Mouse (Mus musculus) heart, embryonic 16.5 days (tissue): ENCODE data around the gene Neu2. TPM values are rescaled to one million over a fixed set of nuclear protein-coding genes. Genes with fewer than 3 reads are reported as not detected.
A peak's percentile ranks its signal among the peaks of the same experiment; 100 is the strongest.

Source experiments
- ATAC-seq: fragments of 200-750 bp; cut with Nextera tagmentation; replicated peaks from 2 replicates; pipeline ENCODE4 v1.8.0; 2017; ENCODE audit warnings: moderate number of reproducible peaks; ENCODE audit not compliant: insufficient read depth, low FRiP score; ENCODE audit errors: extremely low read depth
- H3K27ac ChIP-seq: fragments of 300-500 bp; sonication (generic); 2 replicates; pipeline ENCODE4 v1.5.1; 2014; ENCODE audit warnings: mild to moderate bottlenecking, low read length, control low read depth, moderate library complexity
- H3K27me3 ChIP-seq: fragments of 300-500 bp; sonication (generic); 2 replicates; pipeline ENCODE4 v1.6.1; 2014; ENCODE audit warnings: low read length, mixed read lengths; ENCODE audit not compliant: control insufficient read depth, insufficient read depth
- H3K36me3 ChIP-seq: fragments of 300-500 bp; sonication (generic); 2 replicates; pipeline ENCODE4 v1.6.1; 2014; ENCODE audit not compliant: control insufficient read depth, insufficient read depth
- H3K4me1 ChIP-seq: fragments of 300-500 bp; sonication (generic); 2 replicates; pipeline ENCODE4 v1.6.1; 2014; ENCODE audit warnings: low read length, mixed read lengths; ENCODE audit not compliant: control insufficient read depth, insufficient read depth
- H3K4me2 ChIP-seq: fragments of 300-500 bp; sonication (generic); 2 replicates; pipeline ENCODE4 v1.6.1; 2014; ENCODE audit warnings: low read depth, mild to moderate bottlenecking, control low read depth, low read length
- H3K4me3 ChIP-seq: fragments of 300-500 bp; sonication (generic); 2 replicates; pipeline ENCODE4 v1.5.1; 2014; ENCODE audit warnings: mild to moderate bottlenecking, control low read depth, low read length
- H3K9ac ChIP-seq: fragments of 300-500 bp; sonication (generic); 2 replicates; pipeline ENCODE4 v1.6.1; 2014; ENCODE audit warnings: low read length, control low read depth
- H3K9me3 ChIP-seq: fragments of 300-500 bp; sonication (generic); replicated peaks from 2 replicates; pipeline ENCODE4 v1.6.1; 2016; ENCODE audit warnings: low read length; ENCODE audit not compliant: control insufficient read depth
- WGBS: fragments of 180-500 bp; shearing (Covaris S2); extraction: QIAGEN DNeasy Blood & Tissue Kit; methylation state at CpG from one replicate; pipeline ENCODE4 v1.1.7; 2014; 5-methylcytosine and 5-hydroxymethylcytosine counted together
- polyA plus RNA-seq: library from polyadenylated mRNA; unstranded; fragments of >200 nt; fragmentation: Nextera tagmentation; extraction: Ambion mirVana; gene quantifications from 2 replicates; pipeline ENCODE4 v1.2.1, GENCODE M21; 2015

Neu2 gene
- polyA plus RNA-seq, 1 experiment from 2014 or later: 2.5 TPM

DNA sequence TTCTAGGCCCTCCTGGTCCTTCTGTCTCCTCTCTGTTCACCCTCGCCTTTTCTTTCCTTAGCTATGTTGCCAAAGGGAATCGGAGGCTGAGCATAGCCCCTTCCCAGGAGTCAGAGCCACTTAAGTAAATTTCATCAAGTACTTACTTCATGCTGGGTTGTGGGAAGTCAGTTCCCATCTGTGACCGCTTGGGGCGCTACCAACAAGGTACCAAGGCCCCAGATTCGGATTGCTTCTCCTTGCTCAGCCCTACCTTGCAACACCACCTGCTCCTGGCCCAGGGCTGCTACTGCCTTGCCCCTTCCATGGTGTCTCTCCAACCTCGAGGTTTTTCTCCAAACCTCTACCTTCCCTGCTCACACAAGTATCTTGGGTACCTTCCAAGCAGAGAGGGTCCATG is 58.7 kb downstream of the Neu2 start:
- WGBS: 39% methylated on average over 6 of the region's 6 CpGs
- no peaks in the 10 kb centered on the region for H3K9me3 ChIP-seq
- ATAC-seq: no peak

DNA sequence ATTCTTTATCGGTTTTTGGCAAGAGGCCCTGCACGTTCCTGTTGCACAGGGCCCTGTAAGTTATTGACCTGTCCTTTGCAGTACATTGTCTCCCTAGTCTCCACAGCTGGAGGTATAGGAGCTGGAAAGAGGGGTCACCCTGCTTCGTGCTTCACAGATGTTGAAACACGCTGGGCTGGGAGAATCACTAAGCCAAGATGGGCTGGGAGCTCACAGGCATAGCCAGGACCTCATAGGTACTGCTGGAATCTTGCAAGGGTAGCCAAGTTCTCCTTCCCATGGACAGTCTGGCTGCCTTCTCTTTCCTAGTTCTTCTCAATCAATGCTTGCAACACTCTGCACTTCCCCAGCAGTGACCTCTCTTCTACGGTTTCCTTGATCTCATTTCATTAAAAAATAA is 63.6 kb downstream of the Neu2 start:
- Histone ChIP-seq H3K4me1 (no peaks in the 10 kb centered on the region), H3K4me3 (no peak overlapping the region), H3K9me3 (no peaks in the 10 kb centered on the region), H3K9ac (no peak overlapping the region), H3K27me3 (no peaks in the 10 kb centered on the region), H3K36me3 (no peaks in the 10 kb centered on the region), H3K27ac (no peak overlapping the region), H3K4me2 (no peak overlapping the region)
- 70% methylated on average over 5 of the region's 5 CpGs for WGBS
- no peak for ATAC-seq

More for the DNA sequence above, 58.7 kb downstream of the Neu2 start:
- Histone ChIP-seq H3K36me3 (no peaks in the 10 kb centered on the region), H3K4me1 (no peaks in the 10 kb centered on the region), H3K4me2 (no peak overlapping the region), H3K27me3 (no peaks in the 10 kb centered on the region), H3K4me3 (no peak overlapping the region), H3K9ac (no peak overlapping the region), H3K27ac (no peak overlapping the region)

DNA sequence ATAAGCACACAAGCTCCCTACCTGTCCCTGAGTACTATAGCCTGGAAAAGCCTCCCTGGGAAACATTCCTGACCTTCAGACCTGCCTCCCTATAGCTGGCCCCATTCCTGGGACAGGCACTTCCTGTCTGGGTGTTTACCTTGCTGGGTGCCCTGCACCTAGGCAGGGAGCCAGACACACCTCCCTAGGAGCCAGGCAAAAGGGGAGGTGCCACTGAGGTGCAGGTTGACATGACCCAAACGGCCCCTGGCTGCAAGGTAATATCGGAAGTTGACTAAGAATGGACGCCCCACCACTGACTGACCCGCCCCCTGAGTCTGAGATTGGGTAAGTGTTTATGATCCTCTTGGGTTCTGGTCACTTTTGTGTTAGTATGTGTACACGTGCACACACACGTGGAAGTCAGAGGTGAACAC is 64.1 kb downstream of the Neu2 start, which contains the start of gene Ngef:
Gene Ngef, minus strand, starts transcription at position 71 of the 416 bp plus-strand sequence.
- Histone ChIP-seq H3K27ac (no peak within 1 kb of the TSS), H3K9me3 (no peaks in the 10 kb centered on the region), H3K36me3 (no peaks in the 10 kb centered on the region), H3K4me2 (no peak within 1 kb of the TSS), H3K9ac (no peak within 1 kb of the TSS), H3K27me3 (no peaks in the 10 kb centered on the region), H3K4me1 (no peaks in the 10 kb centered on the region), H3K4me3 (no peak within 1 kb of the TSS)
- WGBS: 71% methylated on average over 6 of the region's 6 CpGs
- ATAC-seq: no peak

DNA sequence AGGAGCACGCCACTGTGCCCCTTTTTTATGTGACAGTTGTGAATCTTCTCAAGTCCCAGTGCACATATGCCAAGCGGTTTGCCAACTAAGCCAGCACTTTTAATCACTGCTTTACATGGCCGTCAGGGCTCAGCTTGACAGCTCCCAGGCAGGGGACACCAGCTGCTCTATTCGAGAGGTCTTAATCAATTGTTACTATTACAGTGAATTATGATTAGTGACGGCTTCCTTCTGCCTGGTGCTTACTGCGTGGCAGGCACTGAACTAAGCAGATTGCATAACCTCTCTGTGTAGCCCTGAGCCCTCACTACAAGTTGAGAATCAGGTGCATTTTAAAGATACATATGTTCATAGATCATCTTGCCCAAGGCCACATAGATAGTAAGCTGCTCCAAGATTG is 64.7 kb downstream of the Neu2 start:
- Histone ChIP-seq H3K27me3 (no peaks in the 10 kb centered on the region), H3K36me3 (no peaks in the 10 kb centered on the region), H3K4me3 (no peak overlapping the region), H3K27ac (no peak overlapping the region), H3K4me2 (no peak overlapping the region), H3K9me3 (no peaks in the 10 kb centered on the region), H3K4me1 (no peaks in the 10 kb centered on the region), H3K9ac (no peak overlapping the region)
- no peak for ATAC-seq
- 66% methylated on average over 6 of the region's 6 CpGs for WGBS

DNA sequence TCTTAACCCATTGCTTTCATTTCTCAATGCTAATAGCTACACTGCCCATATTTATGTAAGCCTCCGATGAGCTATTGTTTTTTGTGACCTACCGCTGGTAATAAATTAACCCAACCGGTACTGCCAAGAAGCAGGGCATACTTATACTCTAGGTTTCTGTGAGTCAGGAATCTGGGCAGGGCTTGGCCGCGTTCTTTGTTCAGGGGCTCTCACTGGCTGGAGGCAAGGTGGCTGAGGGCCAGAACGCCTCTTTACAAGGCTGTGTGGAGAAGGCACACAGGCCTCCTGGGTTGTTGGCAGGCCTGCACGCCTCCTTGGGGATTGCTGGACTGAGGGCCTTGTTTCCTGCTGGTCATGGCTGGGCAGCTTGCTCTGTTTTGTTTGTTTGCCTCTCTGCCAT is 65.1 kb downstream of the Neu2 start:
- Histone ChIP-seq H3K27ac (peak overlapping the region; percentile 47; the same call in 1 of the 2 replicates), H3K9ac (no peak overlapping the region), H3K27me3 (no peaks in the 10 kb centered on the region), H3K4me2 (no peak overlapping the region), H3K36me3 (no peaks in the 10 kb centered on the region), H3K4me3 (no peak overlapping the region), H3K9me3 (no peaks in the 10 kb centered on the region), H3K4me1 (no peaks in the 10 kb centered on the region)
- peak; percentile 55; the same call in 1 of the 2 replicates for ATAC-seq
- WGBS: 37% methylated on average over 7 of the region's 7 CpGs

DNA sequence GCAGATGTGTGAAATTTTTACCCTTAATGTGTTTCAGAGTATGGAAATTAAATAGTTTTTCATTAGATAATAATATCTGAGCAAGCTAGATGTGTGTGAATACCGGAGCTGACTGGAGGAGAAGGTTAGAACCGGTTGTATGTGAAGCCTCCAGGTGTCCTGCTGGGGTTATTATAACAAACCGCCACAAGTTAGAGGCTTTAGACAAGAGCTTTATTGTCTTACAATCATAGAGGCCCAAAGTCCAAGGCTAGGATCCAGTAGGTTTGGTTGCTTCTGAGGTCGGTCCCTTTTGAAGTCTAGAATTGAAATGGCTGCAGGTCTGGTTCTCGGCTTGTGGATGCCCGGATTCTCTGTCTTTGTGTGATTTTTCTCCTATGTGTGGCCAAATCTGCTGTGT is 69.3 kb downstream of the Neu2 start:
- no peak for ATAC-seq
- no peak overlapping the region for H3K4me2 ChIP-seq

DNA sequence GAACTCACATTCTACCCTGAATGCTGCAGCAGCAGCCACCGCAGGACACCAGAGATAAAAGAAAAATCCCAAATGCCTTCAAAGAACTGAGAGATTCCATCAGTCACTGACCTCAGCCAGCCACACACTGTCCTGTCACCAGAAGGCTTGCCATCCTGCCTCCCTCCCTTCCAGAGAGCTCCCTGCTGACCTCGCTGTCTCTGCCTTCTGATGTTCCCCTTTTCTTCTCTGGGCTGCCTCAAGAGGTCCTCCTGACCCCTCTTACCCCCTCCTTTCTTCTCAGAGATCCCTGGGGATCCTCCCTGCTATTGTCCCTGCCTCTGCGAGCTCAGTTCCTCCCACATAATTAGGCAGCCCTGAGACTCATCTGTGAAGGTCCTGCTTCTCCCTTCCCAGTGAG is 71.1 kb downstream of the Neu2 start:
- H3K9me3 ChIP-seq: no peaks in the 10 kb centered on the region
- no peak overlapping the region for H3K4me2 ChIP-seq
- H3K4me3 ChIP-seq: no peak overlapping the region
- no peaks in the 10 kb centered on the region for H3K36me3 ChIP-seq
- no peak for ATAC-seq
- H3K4me1 ChIP-seq: peaks cover 3% of the 10 kb centered on the region; the same call in 1 of the 2 replicates
- no peaks in the 10 kb centered on the region for H3K27me3 ChIP-seq
- 20% methylated on average over 3 of the region's 3 CpGs for WGBS
- no peak overlapping the region for H3K9ac ChIP-seq
- H3K27ac ChIP-seq: no peak overlapping the region

More for the DNA sequence above, 69.3 kb downstream of the Neu2 start:
- no peak overlapping the region for H3K4me3 ChIP-seq
- WGBS: 86% methylated on average over 6 of the region's 6 CpGs
- H3K9me3 ChIP-seq: no peaks in the 10 kb centered on the region
- H3K9ac ChIP-seq: no peak overlapping the region
- H3K27me3 ChIP-seq: no peaks in the 10 kb centered on the region
- peaks cover 3% of the 10 kb centered on the region; the same call in 1 of the 2 replicates for H3K4me1 ChIP-seq
- no peaks in the 10 kb centered on the region for H3K36me3 ChIP-seq
- H3K27ac ChIP-seq: no peak overlapping the region

DNA sequence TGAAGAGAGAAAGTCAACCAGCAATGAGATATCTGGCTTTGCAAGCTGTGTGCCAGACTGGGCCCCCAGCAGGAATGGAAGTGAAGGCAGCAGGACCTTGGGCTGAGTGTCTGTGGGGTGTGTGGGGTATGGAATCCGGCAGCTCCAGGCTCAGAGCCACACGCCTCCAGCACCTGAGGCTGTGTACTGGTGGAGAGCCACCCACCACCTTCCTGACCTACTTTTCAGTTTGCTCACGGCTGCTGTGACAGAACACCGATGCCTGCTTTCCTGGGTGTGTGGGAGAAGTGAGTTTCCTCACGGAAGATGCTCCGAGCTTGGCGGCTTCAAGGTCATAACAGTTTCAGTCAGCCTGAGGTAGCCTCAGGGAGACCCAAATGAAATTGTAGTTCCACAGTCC is 79.5 kb downstream of the Neu2 start:
- H3K4me3 ChIP-seq: no peak overlapping the region
- no peak overlapping the region for H3K4me2 ChIP-seq
- WGBS: 83% methylated on average over 7 of the region's 7 CpGs
- no peak overlapping the region for H3K27ac ChIP-seq
- no peak overlapping the region for H3K9ac ChIP-seq
- H3K27me3 ChIP-seq: no peaks in the 10 kb centered on the region
- H3K36me3 ChIP-seq: no peaks in the 10 kb centered on the region
- ATAC-seq: no peak
- H3K4me1 ChIP-seq: no peaks in the 10 kb centered on the region; the same call in 1 of the 2 replicates
- no peaks in the 10 kb centered on the region for H3K9me3 ChIP-seq

DNA sequence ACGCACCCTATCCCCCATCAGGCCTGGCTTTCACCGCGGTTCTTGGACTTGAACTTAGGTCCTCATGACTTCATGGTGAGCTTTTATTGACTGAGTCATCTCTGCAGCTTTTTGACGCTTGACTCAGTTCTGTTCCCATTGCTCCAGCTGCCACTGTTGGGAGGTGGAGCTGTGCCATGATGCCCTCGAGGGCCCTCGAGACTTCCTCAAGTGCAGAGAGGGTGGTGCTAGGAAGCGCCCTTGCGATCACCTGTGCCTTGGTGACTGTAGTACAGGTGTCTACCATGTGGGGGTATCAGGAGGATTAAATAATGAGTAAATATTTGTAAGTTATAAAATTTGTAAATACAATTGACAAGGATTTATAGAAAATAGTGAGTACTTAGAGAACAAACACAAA is 80.3 kb downstream of the Neu2 start:
- Histone ChIP-seq H3K4me2 (no peak overlapping the region), H3K9ac (no peak overlapping the region), H3K27me3 (no peaks in the 10 kb centered on the region), H3K36me3 (no peaks in the 10 kb centered on the region), H3K27ac (no peak overlapping the region), H3K4me1 (no peaks in the 10 kb centered on the region; the same call in 1 of the 2 replicates), H3K9me3 (no peaks in the 10 kb centered on the region), H3K4me3 (no peak overlapping the region)
- 86% methylated on average over 8 of the region's 8 CpGs for WGBS
- ATAC-seq: no peak
